Mouse (Mus musculus) thymus, adult 2 months (tissue): ENCODE results near the gene Fam69a. TPM values are rescaled to one million over a fixed set of nuclear protein-coding genes. Genes with fewer than 3 reads are reported as not detected.

Experiments used
- DNase-seq: peaks from one replicate; pipeline ENCODE4 v3.0.0; 2021
- H3K27ac ChIP-seq: fragments of 200-500 bp; 2 replicates; pipeline ENCODE4 v1.5.1; 2012; ENCODE audit warnings: low read length, control low read depth; ENCODE audit not compliant: control insufficient read depth, insufficient read depth
- H3K27me3 ChIP-seq: fragments of 200-500 bp; 2 replicates; pipeline ENCODE4 v1.6.1; 2012; ENCODE audit warnings: mild to moderate bottlenecking, low read length, moderate library complexity, mixed read lengths; ENCODE audit not compliant: control insufficient read depth, insufficient read depth
- H3K36me3 ChIP-seq: fragments of 200-500 bp; 2 replicates; pipeline ENCODE4 v1.6.1; 2012; ENCODE audit warnings: mild to moderate bottlenecking, low read length, moderate library complexity; ENCODE audit not compliant: control insufficient read depth, insufficient read depth
- H3K4me1 ChIP-seq: fragments of 200-500 bp; replicated peaks from 2 replicates; pipeline ENCODE4 v1.6.1; 2012; ENCODE audit warnings: low read length; ENCODE audit not compliant: control insufficient read depth, insufficient read depth
- H3K4me3 ChIP-seq: fragments of 200-500 bp; 2 replicates; pipeline ENCODE4 v1.5.1; 2012; ENCODE audit warnings: mild to moderate bottlenecking, low read length, control low read depth, moderate library complexity; ENCODE audit not compliant: control insufficient read depth, insufficient read depth
- CTCF ChIP-seq: fragments of 200-500 bp; IDR thresholded peaks from 2 replicates; pipeline ENCODE4 v1.5.1; 2012; ENCODE audit warnings: mild to moderate bottlenecking, control low read depth, low read length, moderate library complexity, borderline replicate concordance; ENCODE audit not compliant: control insufficient read depth, poor library complexity, insufficient read depth; ENCODE audit errors: extremely low read depth
- POLR2A ChIP-seq: fragments of 200-500 bp; IDR thresholded peaks from 2 replicates; pipeline ENCODE4 v1.6.1; 2012; ENCODE audit warnings: mild to moderate bottlenecking, low read length, control low read depth, moderate library complexity; ENCODE audit not compliant: control insufficient read depth, poor library complexity, insufficient read depth; ENCODE audit errors: extremely low read depth
- WGBS: fragments of 180-500 bp; shearing (Covaris S2); methylation state at CpG from one replicate; pipeline ENCODE4 v1.1.7; 2018; 5-methylcytosine and 5-hydroxymethylcytosine counted together
- polyA plus RNA-seq: library from polyadenylated mRNA; depleted of rRNA; stranded (reverse); fragments of >200 nt; gene quantifications from 2 replicates; pipeline ENCODE4 v1.2.3, GENCODE M21; 2012

Fam69a gene
- polyA plus RNA-seq, 1 experiment, result 2.3 TPM

- WGBS, result 90% methylated on average over 5 of the region's 5 CpGs
- no peak for TF ChIP-seq POLR2A
- TF ChIP-seq CTCF, result no peak
- H3K27ac ChIP-seq, result no peak overlapping the region
- H3K4me1 ChIP-seq, result no peaks in the 10 kb centered on the region
- no peak for DNase-seq
- H3K27me3 ChIP-seq, result no peaks in the 10 kb centered on the region
- no peak overlapping the region for H3K4me3 ChIP-seq
- no peaks in the 10 kb centered on the region for H3K36me3 ChIP-seq
These were observed 15.8 kb upstream of the Fam69a start for GRCm38 (mm10) chr5:108002734-108003133.

GRCm38 (mm10) chr5:108000776-108001548 is 14.1 kb upstream of the Fam69a start:
- TF ChIP-seq CTCF, result no peak
- no peak for TF ChIP-seq POLR2A
- Histone ChIP-seq H3K27ac (no peak overlapping the region; the same call in 1 of the 2 replicates), H3K36me3 (no peaks in the 10 kb centered on the region), H3K4me3 (peak overlapping the region; percentile 33; the same call in 1 of the 2 replicates), H3K27me3 (no peaks in the 10 kb centered on the region), H3K4me1 (no peaks in the 10 kb centered on the region)
- peak; percentile 64 for DNase-seq
- WGBS, result 16% methylated on average over 20 of the region's 20 CpGs

GRCm38 (mm10) chr5:107997717-107998116 is 10.8 kb upstream of the Fam69a start:
- Histone ChIP-seq H3K4me1 (no peaks in the 10 kb centered on the region; the same call in 1 of the 2 replicates), H3K4me3 (no peak overlapping the region), H3K36me3 (no peaks in the 10 kb centered on the region), H3K27ac (no peak overlapping the region), H3K27me3 (no peaks in the 10 kb centered on the region)
- DNase-seq, result no peak
- WGBS, result 91% methylated on average over 7 of the region's 7 CpGs
- TF ChIP-seq POLR2A, result no peak
- TF ChIP-seq CTCF, result no peak

GRCm38 (mm10) chr5:107995936-107996335 is 9.1 kb upstream of the Fam69a start:
- WGBS, result 98% methylated on average over 2 of the region's 2 CpGs
- no peak for DNase-seq

GRCm38 (mm10) chr5:107987835-107988251 is 958 bp upstream of the Fam69a start:
- Histone ChIP-seq H3K27ac (no peak overlapping the region), H3K4me1 (peaks cover 3% of the 10 kb centered on the region), H3K36me3 (no peaks in the 10 kb centered on the region), H3K4me3 (no peak overlapping the region), H3K27me3 (no peaks in the 10 kb centered on the region)
- WGBS, result 6% methylated on average over 5 of the region's 5 CpGs
- TF ChIP-seq CTCF (no peak), POLR2A (no peak)
- DNase-seq, result no peak

More at GRCm38 (mm10) chr5:107995936-107996335, 9.1 kb upstream of the Fam69a start:
- Histone ChIP-seq H3K27me3 (no peaks in the 10 kb centered on the region), H3K27ac (no peak overlapping the region), H3K4me3 (no peak overlapping the region), H3K4me1 (no peaks in the 10 kb centered on the region; the same call in 1 of the 2 replicates), H3K36me3 (no peaks in the 10 kb centered on the region)
- TF ChIP-seq POLR2A, result no peak
- TF ChIP-seq CTCF, result no peak

GRCm38 (mm10) chr5:107986255-107986966 is 474 bp downstream of the Fam69a start:
- no peak for TF ChIP-seq CTCF
- TF ChIP-seq POLR2A, result no peak
- DNase-seq, result peak; percentile 74
- Histone ChIP-seq H3K36me3 (no peaks in the 10 kb centered on the region), H3K27ac (peak overlapping the region; percentile 60), H3K27me3 (no peaks in the 10 kb centered on the region), H3K4me1 (peaks cover 3% of the 10 kb centered on the region), H3K4me3 (peak overlapping the region; percentile 72)
- under 1% methylated on average over 47 of the region's 54 CpGs for WGBS

- Histone ChIP-seq H3K4me1 (peaks cover 3% of the 10 kb centered on the region), H3K27me3 (no peaks in the 10 kb centered on the region)
- DNase-seq, result no peak
These were observed 2.9 kb downstream of the Fam69a start for GRCm38 (mm10) chr5:107983946-107984345.

More at GRCm38 (mm10) chr5:107983946-107984345, 2.9 kb downstream of the Fam69a start:
- TF ChIP-seq CTCF (no peak), POLR2A (no peak)
- WGBS, result 93% methylated on average over 5 of the region's 5 CpGs
- H3K27ac ChIP-seq, result no peak overlapping the region
- H3K4me3 ChIP-seq, result no peak overlapping the region
- no peaks in the 10 kb centered on the region for H3K36me3 ChIP-seq
